Mouse (Mus musculus) kidney, adult 9 months (tissue): ENCODE results near the gene Unc93b1.

Experiments used
- DNase-seq: peaks from one replicate; pipeline ENCODE4 v3.0.0; 2022

Gene Unc93b1

DNA sequence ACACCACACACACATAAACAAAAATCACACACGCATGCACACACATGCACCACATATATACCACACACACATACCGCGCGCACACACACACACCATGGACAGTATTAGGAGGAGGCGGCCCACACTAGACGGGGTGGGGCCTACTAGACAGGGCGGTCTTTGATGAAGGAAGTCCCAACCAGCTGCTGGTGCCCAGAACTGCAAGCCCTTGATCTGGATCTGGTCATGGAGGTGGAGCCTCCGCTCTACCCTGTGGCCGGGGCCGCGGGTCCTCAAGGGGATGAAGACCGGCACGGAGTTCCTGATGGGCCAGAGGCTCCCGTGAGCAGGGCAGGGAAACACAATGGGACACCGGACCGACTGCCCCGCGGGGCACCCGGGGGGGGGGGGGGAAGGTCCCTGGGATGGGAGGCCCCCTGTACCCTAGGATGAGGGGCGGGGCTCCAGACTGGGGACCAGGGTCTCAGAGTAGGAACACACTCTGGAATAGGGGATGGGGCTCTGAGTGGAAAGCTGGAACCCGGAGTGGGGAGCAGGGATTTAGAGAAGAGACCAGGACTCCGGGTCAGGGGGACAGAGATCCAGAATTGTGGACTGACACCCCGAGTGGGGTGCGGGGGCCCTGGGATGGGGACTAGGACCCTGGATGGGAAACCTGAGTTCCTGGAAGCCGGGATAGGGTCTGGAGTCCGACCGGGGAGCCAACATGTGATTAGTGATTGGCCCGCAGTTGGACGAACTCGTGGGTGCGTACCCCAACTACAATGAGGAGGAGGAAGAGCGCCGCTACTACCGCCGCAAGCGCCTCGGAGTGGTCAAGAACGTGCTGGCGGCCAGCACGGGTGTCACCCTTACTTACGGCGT lies at the start of gene Unc93b1:
TSS of gene Unc93b1 (plus strand) at position 155 of the 864 bp plus-strand sequence.
- peak; percentile 76 for DNase-seq

DNA sequence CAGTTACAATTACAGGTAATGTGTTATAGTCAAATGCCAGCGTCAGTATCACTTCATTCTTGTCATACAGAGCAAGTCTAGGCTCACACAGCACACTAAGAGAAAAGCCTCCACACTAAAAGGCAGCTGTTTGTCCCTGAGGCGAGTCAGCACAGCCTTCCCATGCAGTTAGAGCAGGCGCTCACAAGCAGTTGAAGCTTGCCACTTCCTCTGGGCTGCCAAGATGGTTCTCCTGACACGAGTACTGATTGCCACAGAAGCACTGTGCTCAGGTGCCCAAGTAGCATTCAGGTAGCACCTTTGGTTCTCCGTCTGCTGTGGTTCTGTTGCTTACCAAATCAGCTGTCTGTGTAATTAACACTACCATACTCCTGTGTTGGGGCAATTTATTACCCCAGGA lies 45.9 kb upstream of the Unc93b1 start:
- DNase-seq: no peak

- DNase-seq: no peak
Observed at GRCm38 (mm10) chr19:3890181-3890580, 44.8 kb upstream of the Unc93b1 start.

DNA sequence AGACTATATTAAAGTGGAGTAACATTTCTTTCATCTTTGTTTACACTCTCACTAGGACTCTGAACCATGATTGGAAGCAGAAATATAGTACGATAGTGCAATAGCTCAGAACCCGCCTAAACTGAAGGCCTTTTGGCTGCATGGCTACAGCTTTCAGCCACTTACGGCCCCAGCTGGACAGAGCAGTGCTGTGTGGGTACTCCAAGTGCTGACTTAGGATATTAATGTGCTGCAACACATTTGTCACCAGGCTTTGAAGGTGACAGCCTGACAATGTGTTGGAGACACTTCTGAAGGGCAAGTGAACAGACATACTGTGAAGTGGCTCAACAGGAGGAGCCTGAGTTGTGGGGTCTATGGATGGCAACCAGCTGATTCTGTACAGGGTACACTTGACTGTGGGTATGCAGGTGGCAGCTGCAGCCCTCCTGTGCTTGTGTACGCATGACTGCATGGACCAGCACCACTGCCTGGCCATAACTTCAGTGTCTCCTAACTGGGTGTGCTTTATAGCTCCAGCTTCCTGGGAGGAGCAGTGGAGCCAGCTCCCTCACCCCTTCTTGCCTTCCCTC lies 41.4 kb upstream of the Unc93b1 start:
- no peak for DNase-seq

- no peak for DNase-seq
Observed at GRCm38 (mm10) chr19:3894294-3894693, 40.7 kb upstream of the Unc93b1 start.

GRCm38 (mm10) chr19:3895171-3895631 lies 39.8 kb upstream of the Unc93b1 start:
- no peak for DNase-seq

DNA sequence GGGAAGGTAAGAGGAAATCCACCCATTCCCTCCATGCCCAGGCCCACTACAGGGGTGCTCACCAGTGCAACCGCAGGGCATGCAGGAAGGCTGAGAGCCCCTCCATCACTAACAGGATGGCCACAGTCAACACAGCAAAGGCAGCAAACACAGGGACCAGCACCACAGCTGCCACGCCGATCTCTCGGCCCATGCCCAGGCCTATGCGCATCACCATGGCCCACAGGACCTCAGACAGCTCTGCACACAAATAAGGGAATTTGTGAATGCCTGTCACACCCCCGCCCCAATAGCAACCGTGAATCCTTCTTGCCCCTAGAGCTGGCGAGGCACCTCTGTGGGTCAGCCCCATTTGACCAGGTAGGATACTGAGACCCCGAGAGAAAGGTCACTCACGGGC lies 38.8 kb upstream of the Unc93b1 start:
- DNase-seq: no peak

DNA sequence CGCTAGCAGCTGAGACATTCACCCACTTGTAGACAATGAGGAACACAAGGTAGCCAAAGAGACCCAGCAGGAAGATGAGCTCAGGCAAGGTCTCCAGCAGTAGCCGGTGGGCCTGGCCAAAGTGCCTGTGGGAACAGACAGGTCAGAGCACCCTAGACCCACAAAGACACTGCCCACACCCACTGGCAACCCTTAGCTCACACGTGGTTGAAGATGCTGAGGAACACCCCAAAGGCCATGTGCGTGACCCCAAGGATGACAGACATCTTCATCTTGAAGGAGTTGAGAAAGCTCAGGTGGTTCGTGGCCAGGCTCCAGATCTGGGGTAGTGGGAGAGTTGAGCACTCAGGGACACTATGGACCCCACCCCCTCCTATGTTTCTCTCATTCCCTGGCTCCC lies 37.4 kb upstream of the Unc93b1 start:
- DNase-seq: no peak

- no peak for DNase-seq
Observed at GRCm38 (mm10) chr19:3898952-3899351, 36.0 kb upstream of the Unc93b1 start.

GRCm38 (mm10) chr19:3899618-3900017 lies 35.4 kb upstream of the Unc93b1 start:
- DNase-seq: no peak

GRCm38 (mm10) chr19:3902966-3903365 lies 32.0 kb upstream of the Unc93b1 start:
- DNase-seq: no peak

DNA sequence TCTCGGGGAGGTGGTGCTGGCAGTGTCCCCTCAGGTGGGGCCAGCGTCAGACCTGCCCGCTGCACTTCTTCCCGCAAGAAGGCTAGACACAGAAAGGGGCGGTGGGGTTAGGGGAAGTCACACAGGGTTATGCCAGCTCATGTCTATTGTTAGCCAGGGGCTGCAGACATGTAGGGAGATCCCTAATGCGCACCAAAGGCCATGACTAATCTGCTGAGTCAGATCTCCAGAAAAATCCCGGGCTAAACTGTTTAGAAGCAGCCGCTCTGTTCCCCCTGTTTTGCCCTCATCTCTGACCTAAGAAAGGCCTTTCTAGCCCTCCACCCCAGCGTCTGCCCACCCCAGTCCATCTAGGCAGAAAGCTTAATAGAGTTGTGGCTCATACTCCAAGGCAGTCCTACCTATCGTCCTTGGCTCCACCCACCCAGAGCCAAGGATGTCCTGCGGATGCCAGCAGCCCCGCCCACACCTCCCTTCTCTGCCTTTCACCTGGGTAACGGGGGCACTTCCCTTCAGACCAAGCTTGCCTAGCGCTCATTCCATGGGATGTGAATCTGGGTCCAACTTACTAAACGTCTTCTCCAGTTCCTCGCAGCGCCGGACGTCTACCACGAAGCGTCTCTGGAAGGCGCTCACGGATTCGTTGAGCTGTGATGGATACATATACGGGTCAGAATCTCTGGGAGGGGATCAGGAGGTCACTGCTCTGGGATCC lies 31.2 kb upstream of the Unc93b1 start:
- DNase-seq: no peak

- DNase-seq: no peak
Observed at GRCm38 (mm10) chr19:3904363-3904675, 30.7 kb upstream of the Unc93b1 start.

DNA sequence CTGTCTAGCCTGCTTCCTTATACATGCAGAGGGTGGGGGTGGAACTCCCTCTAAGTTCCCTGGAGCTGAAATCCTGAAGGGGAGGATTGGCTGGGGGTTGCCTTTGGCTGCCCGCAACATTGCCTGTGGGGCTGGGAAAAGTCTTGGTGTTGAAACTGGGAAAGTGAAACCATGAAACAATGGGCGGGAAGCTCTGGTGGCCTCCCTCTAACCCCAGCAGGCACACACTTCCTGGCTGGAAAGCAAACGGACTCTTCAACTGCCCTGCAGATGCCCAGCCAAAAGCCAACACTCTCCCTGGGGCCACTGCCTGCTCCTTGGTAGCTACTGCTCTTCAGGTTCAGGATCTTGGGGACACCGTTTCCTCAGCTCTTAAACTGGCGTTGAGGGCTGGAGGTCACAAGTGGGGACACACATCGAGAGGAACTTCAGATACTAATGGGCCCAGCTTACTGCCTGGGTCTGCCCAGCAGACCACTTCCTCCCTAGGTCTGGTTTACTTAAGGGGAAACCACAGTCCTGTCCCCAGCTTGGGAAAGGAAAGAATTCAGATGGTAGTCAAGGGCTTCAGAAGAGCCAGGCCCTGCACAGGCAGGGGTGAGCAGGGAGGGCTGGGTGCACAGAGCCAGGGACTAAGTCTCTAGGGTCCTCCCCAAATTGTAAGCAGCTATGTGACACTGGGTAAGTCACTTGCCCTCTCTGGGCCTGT lies 29.6 kb upstream of the Unc93b1 start:
- DNase-seq: peak; percentile 55

- DNase-seq: peak; percentile 31
Observed at GRCm38 (mm10) chr19:3906326-3906725, 28.7 kb upstream of the Unc93b1 start.

GRCm38 (mm10) chr19:3906795-3907786 lies 27.9 kb upstream of the Unc93b1 start, which contains the start of gene Tcirg1:
TSS of gene Tcirg1 (minus strand) at chr19:3907133.
- DNase-seq: peak; percentile 90

GRCm38 (mm10) chr19:3907876-3908660 lies 26.9 kb upstream of the Unc93b1 start:
- DNase-seq: peak; percentile 32

GRCm38 (mm10) chr19:3910206-3910605 lies 24.8 kb upstream of the Unc93b1 start:
- peak; percentile 44 for DNase-seq

DNA sequence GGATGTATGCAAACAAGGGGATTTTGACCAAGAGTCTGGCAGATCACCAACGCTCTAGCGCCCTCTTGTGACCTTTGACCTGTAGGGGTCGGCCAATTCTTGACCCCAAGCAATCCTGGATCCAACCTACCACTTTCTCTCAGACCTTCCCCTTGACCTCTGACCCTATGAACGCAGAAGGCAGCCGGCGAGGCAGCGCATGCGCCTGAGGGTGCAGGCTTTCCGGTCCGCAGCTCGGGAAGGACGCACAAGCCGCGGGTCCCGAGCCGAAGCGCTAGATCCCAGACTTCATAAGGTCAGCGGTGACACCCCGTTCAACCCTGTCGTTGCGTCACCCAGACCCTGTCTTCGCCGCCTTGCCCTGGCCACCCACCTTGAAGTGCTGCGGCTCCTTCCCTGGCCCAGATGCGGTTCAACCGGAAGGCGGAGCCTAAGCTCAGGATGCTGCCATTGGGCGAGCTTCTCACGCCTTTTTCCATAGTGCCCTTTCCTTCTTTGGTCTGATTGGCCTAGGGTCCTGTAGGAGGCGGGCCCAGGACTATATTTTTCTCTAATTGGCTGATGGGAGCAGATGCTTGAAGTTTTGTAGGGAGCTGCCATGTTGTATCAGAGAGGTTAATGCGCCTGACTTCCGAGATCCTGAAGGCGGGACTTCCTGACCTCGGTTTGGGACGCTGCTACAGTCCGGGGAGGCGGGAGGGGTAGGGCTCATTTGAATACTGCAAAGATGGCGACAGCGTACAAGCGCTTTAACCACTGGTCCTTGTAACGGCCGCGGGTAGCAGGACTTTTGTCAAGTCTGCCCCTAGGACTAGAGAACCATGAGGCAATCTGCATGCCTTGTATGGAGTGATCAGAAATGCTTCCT lies 22.4 kb upstream of the Unc93b1 start, which contains the start of gene Ndufs8:
TSS of gene Ndufs8 (minus strand) at position 438 of the 868 bp plus-strand sequence.
- DNase-seq: peak; percentile 99

DNA sequence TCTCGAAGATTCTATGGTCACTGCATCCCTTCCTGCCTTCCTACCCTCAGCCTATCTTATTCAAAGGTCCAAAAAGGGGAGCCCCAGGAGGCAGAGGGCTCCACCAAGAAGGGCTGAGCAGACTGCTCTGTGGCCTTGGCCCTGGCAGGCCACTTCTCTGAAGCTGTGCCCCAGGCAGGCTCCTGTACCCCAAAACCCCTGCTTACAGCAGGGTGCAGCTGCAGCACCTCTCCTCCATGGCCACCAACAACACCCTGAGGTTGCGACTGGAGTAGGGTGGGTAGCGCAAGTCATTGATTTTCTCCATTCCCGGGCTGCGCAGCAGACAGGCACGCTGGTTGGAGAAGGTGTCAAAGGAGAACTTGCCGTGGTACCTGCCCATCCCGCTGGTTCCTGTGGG lies 21.3 kb upstream of the Unc93b1 start:
- DNase-seq: no peak
